Mouse (Mus musculus): ENCODE data around the gene Krtap4-7.
"Not testable (repeated sequence)": the region's sequence is repeated elsewhere in the genome, so short reads cannot be mapped to it uniquely, and the experiment has no call there.

The Krtap4-7 gene

DNA sequence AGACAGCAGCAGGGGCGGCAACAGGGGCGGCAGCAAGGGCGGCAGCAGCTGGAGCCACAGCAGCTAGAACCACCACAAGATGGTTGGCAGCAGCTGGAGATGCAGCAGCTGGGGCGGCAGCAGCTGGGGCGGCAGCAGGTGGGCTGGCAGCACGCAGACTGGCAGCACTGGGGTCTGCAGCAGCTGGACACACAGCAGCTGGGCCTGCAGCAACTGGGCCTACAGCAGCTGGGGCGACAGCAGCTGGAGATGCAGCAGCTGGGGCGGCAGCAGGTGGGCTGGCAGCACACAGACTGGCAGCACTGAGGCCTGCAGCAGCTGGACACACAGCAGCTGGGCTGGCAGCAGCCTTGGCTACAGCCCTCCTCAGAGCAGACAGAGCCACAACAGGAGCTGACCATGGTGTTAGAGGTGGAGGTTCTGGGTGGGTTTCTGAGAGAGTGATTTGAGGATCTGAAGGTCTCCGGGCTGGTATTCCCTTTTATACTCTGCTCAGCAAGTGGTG is at the start of gene Krtap4-7:
Gene Krtap4-7, minus strand, starts transcription at position 455 of the 505 bp plus-strand sequence.
- not testable (repeated sequence) for DNase-seq (ENCODE audit: low read depth, low spot score)

DNA sequence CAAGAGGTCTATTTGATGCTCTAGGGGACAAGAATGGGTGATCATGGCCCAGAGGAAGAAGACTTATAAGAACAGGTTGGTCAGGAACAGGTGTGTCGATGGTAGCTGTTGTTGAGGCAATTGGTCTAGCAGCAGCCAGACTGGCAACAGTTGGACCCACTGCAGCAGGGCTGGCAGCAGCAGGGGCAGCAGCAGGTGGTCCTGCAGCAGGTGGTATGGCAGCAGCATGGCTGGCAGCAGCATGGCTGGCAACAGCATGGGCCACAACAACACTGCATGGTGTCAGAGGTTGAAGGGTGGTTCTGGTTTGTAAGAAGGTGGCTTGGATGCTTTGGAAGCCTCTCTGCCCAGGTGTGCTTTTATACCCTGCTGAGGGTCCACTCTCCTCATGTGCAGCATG is 46.6 kb upstream of the Krtap4-7 start, which contains the start of gene Gm14190:
Gene Gm14190, minus strand, starts transcription at position 278 of the 400 bp plus-strand sequence.
- no peak for DNase-seq (ENCODE audit: low read depth, low spot score)

- DNase-seq (ENCODE audit: low read depth, low spot score) = not testable (repeated sequence)
These were observed 41.3 kb upstream of the Krtap4-7 start for GRCm38 (mm10) chr11:99685235-99685634.

GRCm38 (mm10) chr11:99683481-99683880 is 39.6 kb upstream of the Krtap4-7 start:
- no peak for DNase-seq (ENCODE audit: low read depth, low spot score)

DNA sequence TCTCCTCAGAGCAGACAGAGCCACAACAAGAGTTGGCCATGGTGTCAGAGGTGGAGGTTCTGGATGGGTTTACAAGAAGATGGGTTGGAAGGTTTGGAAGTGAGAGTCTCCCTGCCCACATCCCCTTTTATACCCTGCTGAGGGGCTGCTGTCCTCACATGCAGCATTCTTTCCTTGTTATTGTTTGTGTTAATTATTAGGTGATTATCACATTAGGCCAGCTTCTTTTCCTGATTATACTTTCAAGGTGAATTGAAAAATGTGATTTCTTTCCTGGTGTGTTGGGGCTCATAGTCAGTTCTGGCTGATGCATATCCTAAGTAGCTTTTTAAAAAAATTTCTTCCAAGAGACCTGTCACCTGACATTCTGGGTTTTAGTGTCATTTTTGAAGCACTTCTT is 22.0 kb upstream of the Krtap4-7 start, which contains the start of gene Krtap4-6:
Gene Krtap4-6, minus strand, starts transcription at position 101 of the 400 bp plus-strand sequence.
- DNase-seq (ENCODE audit: low read depth, low spot score) = no peak

- DNase-seq (ENCODE audit: low read depth, low spot score) = no peak
These were observed 18.9 kb upstream of the Krtap4-7 start for GRCm38 (mm10) chr11:99662802-99663201.

DNA sequence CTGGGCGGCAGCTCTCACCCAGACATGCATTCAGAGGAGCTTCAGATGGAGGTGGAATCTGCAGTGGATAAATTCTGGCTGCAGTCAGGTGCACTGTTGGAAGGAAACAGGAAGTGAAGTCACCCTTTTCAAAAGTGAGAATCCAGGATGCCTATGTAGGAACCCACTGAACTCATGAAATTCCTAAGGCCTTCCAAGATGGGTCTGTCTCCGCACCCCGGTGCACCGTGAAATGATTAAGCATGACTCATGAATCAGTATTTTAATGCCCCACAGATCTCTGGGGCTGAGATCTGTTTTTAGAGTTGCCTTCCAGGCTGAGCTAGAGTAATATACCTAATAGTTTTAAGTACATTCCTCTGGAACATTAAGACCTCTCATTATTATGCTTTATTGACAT is 15.4 kb upstream of the Krtap4-7 start:
- no peak for DNase-seq (ENCODE audit: low read depth, low spot score)

DNA sequence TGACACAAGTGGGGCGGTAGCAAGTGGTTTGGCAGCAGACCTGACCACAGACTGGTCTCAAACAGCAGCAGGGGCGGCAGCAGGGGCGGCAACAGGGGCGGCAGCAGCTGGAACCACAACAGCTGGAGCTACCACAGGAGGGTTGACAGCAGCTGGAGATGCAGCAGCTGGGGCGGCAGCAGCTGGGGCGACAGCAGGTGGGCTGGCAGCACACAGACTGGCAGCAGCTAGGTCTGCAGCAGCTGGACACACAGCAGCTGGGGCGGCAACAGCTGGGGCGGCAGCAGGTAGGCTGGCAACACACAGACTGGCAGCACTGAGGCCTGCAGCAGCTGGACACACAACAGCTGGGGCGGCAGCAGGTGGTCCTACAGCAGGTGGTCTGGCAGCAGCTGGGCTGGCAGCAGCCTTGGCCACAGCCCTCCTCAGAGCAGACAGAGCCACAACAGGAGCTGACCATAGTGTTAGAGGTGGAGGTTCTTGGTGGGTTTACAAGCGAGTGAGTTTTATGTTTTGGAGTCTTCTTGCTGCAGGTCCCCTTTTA is 14.7 kb upstream of the Krtap4-7 start, which contains the start of gene Gm11563:
Gene Gm11563, minus strand, starts transcription at position 494 of the 544 bp plus-strand sequence.
- DNase-seq (ENCODE audit: low read depth, low spot score) = not testable (repeated sequence)

- DNase-seq (ENCODE audit: low read depth, low spot score) = no peak
These were observed 13.2 kb upstream of the Krtap4-7 start for GRCm38 (mm10) chr11:99657051-99657450.

DNA sequence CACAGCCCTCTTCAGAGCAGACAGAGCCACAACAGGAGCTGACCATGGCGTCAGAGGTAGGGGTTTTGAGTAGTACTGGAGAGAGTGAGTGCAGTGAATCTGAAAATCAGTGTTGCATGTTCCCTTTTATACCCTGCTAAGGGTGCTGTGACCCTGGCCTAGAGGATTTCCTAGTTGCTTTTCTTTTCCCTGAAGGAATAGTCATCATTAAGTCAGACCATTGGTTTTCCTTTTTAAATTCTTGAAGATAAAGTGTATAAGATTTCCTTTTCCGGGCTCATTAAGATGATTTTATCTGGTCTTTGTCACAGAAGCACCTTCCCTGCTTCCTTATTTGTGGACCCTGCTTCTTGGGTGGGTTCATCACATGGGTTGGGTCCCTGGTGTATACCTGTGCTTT is 6.2 kb upstream of the Krtap4-7 start, which contains the start of gene Gm11555:
Gene Gm11555, minus strand, starts transcription at position 101 of the 400 bp plus-strand sequence.
- DNase-seq (ENCODE audit: low read depth, low spot score) = no peak

GRCm38 (mm10) chr11:99646444-99646843 is 2.6 kb upstream of the Krtap4-7 start:
- DNase-seq (ENCODE audit: low read depth, low spot score) = no peak

DNA sequence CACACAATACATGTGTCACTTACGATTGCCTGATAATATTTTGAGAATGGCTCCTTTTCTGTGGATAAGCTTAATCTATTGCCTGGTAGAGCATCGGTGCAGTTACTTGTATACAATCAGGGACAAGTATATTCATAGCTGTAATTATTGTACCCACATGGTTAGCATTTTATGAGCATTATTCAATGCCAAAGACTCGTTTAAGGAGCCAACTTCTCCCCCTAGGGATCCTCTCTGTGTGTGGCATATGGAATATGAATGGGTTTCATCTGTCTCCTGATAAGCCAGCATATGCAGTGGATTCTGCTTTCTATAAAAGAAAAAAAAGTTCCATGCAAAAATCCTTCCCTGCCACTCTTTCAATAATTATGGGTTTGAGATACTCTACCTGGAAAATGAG is 462 bp upstream of the Krtap4-7 start:
- DNase-seq (ENCODE audit: low read depth, low spot score) = no peak

- no peak for DNase-seq (ENCODE audit: low read depth, low spot score)
These were observed 3.0 kb downstream of the Krtap4-7 start for GRCm38 (mm10) chr11:99640926-99641325.

GRCm38 (mm10) chr11:99637086-99637485 is 6.8 kb downstream of the Krtap4-7 start:
- DNase-seq (ENCODE audit: low read depth, low spot score) = no peak

DNA sequence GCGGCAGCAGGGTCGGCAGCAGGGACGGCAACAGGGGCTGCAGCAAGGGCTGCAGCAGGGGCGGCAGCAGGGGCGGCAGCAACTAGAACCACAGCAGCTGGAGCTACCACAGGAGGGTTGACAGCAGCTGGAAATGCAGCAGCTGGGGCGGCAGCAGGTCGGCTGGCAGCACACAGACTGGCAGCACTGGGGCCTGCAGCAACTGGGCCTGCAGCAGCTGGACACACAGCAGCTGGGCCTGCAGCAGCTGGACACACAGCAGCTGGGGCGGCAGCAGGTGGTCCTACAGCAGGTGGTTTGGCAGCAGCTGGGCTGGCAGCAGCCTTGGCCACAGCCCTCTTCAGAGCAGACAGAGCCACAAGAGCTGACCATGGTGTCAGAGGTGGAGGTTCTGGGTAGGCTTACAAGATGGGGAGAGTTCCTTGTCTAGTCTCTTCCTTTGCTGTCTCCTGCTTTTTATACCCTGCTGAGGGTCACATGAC is 9.2 kb downstream of the Krtap4-7 start, which contains the start of gene Krtap4-2:
Gene Krtap4-2, minus strand, starts transcription at position 432 of the 482 bp plus-strand sequence.
- no peak for DNase-seq (ENCODE audit: low read depth, low spot score)

DNA sequence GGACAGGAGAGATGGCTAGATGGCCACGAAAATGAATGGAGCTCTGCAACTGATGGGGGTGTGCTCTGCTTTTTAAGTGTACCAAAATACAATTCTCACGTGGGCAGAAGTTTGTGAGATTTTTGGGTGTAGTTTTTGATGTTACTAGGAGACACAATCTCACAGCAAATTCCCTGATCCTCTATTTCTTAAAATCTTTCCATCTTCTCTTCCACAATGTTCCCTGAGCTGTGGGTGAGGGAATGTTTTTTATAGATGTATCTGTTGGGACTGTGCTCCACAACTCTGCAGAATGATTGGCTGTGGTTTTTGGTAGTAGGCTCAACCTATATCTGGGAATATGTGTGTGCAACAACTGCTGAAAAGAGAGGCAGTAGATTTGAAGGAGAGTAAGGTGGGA is 10.6 kb downstream of the Krtap4-7 start:
- DNase-seq (ENCODE audit: low read depth, low spot score) = no peak

- DNase-seq (ENCODE audit: low read depth, low spot score) = no peak
These were observed 13.0 kb downstream of the Krtap4-7 start for GRCm38 (mm10) chr11:99630890-99631289.

GRCm38 (mm10) chr11:99628138-99628537 is 15.8 kb downstream of the Krtap4-7 start, which contains the start of gene Krtap4-1:
Krtap4-1 (minus strand) TSS chr11:99628238.
- DNase-seq (ENCODE audit: low read depth, low spot score) = no peak

DNA sequence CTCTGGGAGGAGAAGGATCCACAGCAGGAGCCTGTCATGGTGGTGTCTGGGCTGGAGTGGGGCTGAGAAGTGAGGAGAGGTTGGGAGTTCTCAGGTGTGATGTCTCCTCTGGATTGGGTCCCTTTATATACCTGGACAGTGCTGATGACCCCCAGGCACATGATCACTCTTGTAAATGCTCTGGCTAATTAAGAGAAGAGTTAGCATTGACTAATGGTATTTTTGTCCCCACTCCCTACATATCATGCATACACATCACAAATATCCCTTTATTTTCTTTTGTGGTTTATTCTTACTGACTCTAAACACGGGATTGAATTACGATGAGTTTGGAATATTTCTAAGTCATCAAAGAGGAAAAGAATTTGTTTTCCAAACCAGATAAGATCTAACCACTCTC is 23.6 kb downstream of the Krtap4-7 start, which contains the start of gene Gm11562:
Gene Gm11562, minus strand, starts transcription at position 101 of the 400 bp plus-strand sequence.
- no peak for DNase-seq (ENCODE audit: low read depth, low spot score)

DNA sequence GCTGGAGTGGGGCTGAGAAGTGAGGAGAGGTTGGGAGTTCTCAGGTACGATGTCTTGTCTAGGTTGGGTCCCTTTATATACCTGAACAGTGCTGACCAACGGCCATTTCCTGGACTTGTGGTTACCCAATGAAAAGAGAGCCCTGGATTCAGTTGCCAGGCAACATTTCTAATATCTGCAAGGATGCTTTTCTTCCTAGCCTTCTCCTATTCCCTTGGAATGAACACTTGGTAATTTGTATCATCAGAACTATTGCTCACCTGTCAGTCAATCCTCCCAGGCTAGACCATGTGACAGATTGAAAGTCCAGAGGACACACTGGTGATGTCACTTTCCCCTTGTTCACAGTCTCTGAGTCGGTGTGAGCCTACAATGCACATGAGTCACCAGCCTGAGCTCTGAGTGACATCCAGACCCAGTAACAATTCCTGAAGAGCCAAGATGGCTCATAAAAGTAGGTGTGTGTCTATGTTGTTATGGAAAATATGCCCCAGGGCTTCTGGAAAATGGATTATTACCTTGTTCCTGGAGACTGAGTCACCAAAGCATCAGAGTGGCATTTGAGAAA is 29.0 kb downstream of the Krtap4-7 start, which contains the start of gene Krtap2-4:
Gene Krtap2-4, minus strand, starts transcription at position 51 of the 568 bp plus-strand sequence.
- no peak for DNase-seq (ENCODE audit: low read depth, low spot score)

GRCm38 (mm10) chr11:99610089-99610488 is 33.8 kb downstream of the Krtap4-7 start, which contains the start of gene Gm11937:
Gm11937 (minus strand) TSS chr11:99610189.
- DNase-seq (ENCODE audit: low read depth, low spot score) = not testable (repeated sequence)

GRCm38 (mm10) chr11:99609126-99609525 is 34.8 kb downstream of the Krtap4-7 start:
- no peak for DNase-seq (ENCODE audit: low read depth, low spot score)

Data from embryo, embryonic 11.5 days (tissue).